Mouse (Mus musculus): Measurements from ENCODE around the gene Sumo2. TPM values are rescaled to one million over a fixed set of nuclear protein-coding genes. Genes with fewer than 3 reads are reported as not detected.
"Not testable (repeated sequence)": the region's sequence is repeated elsewhere in the genome, so short reads cannot be mapped to it uniquely, and the experiment has no call there.

Sumo2 gene
- total RNA-seq, 2 experiments from 2014 or later = 396 to 399 TPM

DNA sequence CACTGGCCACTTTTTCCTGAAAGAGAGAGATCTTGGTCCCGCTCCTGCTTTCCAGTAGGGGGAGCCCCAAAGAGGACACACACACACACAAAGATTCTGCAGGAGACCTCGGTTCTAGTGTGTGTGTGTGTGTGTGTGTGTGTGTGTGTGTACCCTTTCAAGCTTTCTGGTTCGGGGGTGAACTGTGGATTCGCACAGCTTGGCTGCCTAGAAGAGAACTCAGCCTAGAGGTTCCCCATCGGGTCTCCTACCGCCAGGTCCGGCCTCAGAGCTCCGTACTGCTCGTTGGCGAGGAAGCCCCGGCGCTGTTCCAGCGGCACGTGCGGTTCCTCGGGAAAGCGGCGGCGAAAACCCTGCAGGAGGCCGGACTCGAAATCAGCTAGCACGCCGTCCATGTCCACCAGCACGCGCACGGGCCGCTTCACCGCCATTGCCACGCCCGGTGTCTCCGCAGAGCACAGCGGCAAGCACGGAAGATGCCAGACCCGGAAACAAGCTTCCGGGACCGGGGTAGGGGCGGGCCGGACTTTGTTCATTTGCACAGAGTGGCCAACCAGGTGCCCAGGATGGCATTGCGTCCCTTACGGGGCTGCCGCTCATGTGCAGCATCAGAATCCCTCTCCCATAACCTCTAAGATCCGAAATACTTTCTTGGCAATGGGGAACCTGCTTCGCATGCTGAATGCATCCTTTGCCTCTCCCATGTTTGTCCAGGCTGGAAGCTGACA, 44.6 kb downstream of the Sumo2 start, which contains the start of gene Nt5c:
TSS of gene Nt5c (minus strand) at position 507 of the 728 bp plus-strand sequence.
- DNase-seq (ENCODE audit: extremely low spot score in 1 of 2, low spot score in 2 of 2) = peak; percentile 84 to 89
- intact Hi-C loops (cut with DNase I) = loop anchor here (5.0 kb wide), 1 partner anchor 321 kb away; the partner anchor contains the start of genes Caskin2 and Tsen54

GRCm38 (mm10) chr11:115490441-115491355, 45.4 kb downstream of the Sumo2 start:
- no peak for DNase-seq (ENCODE audit: extremely low spot score in 1 of 2, low spot score in 2 of 2)
- intact Hi-C loops (cut with DNase I) = loop anchor here (5.0 kb wide), 1 partner anchor 322 kb away; the partner anchor contains the start of genes Caskin2 and Tsen54

GRCm38 (mm10) chr11:115488551-115489104, 47.4 kb downstream of the Sumo2 start:
- intact Hi-C loops (cut with DNase I) = no loop called here
- no peak for DNase-seq (ENCODE audit: extremely low spot score in 1 of 2, low spot score in 2 of 2)

GRCm38 (mm10) chr11:115485155-115485554, 50.9 kb downstream of the Sumo2 start:
- no peak for DNase-seq (ENCODE audit: extremely low spot score in 1 of 2, low spot score in 2 of 2)
- intact Hi-C loops (cut with DNase I) = no loop called here

GRCm38 (mm10) chr11:115483726-115484125, 52.4 kb downstream of the Sumo2 start:
- DNase-seq (ENCODE audit: extremely low spot score in 1 of 2, low spot score in 2 of 2) = peak; percentile 70 to 74
- intact Hi-C loops (cut with DNase I) = no loop called here

DNA sequence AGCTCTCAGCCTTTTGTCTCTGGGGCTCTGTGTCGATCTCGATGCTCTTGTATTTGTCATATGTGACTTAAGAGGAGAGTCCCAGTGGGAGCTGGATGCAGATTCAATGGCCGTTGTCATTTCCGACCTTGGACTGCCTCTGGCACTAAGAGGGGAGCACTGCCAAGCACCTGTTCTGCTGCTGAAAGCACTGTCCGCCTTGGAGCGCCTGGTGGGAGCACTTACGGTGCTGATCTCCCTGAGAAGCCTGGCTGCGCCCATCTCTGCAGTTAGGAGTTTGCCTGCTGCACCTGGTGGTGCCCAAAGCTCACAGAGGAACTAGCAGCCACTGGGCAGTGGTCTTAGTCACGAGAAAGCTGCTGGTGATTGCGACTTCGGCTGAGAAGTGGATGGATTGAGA, 52.8 kb downstream of the Sumo2 start:
- DNase-seq (ENCODE audit: extremely low spot score in 1 of 2, low spot score in 2 of 2) = no peak
- intact Hi-C loops (cut with DNase I) = no loop called here

- intact Hi-C loops (cut with DNase I) = no loop called here
- peak in 1 of 2 experiments; percentile 70 for DNase-seq (ENCODE audit: extremely low spot score in 1 of 2, low spot score in 2 of 2)
Observed at GRCm38 (mm10) chr11:115481553-115482259, 54.4 kb downstream of the Sumo2 start.

GRCm38 (mm10) chr11:115478296-115478938, 57.7 kb downstream of the Sumo2 start:
- intact Hi-C loops (cut with DNase I) = no loop called here
- no peak for DNase-seq (ENCODE audit: extremely low spot score in 1 of 2, low spot score in 2 of 2)

DNA sequence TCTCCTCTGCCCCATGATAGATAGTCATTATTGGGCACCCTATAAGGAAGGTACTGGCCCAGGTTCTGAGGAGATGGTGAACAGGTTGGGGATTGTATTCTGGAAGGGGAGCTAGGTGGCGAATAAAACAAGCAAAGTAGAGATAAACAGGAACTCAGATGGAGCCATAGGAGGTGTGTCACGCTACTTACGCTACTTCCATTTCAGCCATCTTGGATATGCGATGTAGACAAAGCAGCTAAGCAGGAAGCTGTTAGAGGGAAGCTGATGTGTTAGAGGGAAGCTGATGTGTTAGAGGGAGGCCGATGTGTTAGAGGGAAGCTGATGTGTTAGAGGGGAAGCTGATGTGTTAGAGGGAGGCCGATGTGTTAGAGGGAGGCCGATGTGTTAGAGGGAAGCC, 58.7 kb downstream of the Sumo2 start:
- intact Hi-C loops (cut with DNase I); DNase-seq (ENCODE audit: extremely low spot score in 1 of 2, low spot score in 2 of 2): not testable (repeated sequence)

DNA sequence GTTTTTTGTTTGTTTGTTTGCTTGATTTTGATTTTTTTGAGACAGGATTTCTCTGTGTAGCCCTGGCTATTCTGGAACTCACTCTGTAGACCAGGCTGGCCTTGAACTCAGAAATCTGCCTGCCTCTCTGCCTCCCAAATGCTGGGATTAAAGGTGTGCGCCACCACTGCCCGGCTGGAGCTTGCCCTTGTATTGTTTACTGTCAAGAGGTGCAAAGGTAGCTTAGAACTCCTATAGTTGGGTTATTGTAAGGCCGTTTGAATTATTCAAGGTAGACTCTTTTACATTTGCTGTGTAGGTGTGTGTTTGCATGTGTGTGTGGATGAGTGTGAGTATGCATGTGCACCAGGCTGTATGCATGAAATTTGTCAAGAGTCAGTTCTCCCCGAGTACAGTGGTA, 59.4 kb downstream of the Sumo2 start:
- intact Hi-C loops (cut with DNase I); DNase-seq (ENCODE audit: extremely low spot score in 1 of 2, low spot score in 2 of 2): not testable (repeated sequence)

GRCm38 (mm10) chr11:115475758-115476237, 60.3 kb downstream of the Sumo2 start:
- intact Hi-C loops (cut with DNase I) = loop anchor here (2.0 kb wide), 2 partner anchors 55 to 117 kb away; partner anchors contain the start of gene Kctd2
- DNase-seq (ENCODE audit: extremely low spot score in 1 of 2, low spot score in 2 of 2) = no peak

- peak; percentile 92 to 96 for DNase-seq (ENCODE audit: extremely low spot score in 1 of 2, low spot score in 2 of 2)
- intact Hi-C loops (cut with DNase I) = loop anchor here (2.0 kb wide), 2 partner anchors 54 to 116 kb away; partner anchors contain the start of gene Kctd2
Observed at GRCm38 (mm10) chr11:115475025-115475757, 60.9 kb downstream of the Sumo2 start, which contains the start of gene Armc7. Armc7 (plus strand) TSS chr11:115475667.

- intact Hi-C loops (cut with DNase I) = loop anchor here (2.0 kb wide), 2 partner anchors 53 to 115 kb away; partner anchors contain the start of gene Kctd2
- peak; percentile 92 to 95 for DNase-seq (ENCODE audit: extremely low spot score in 1 of 2, low spot score in 2 of 2)
Observed at GRCm38 (mm10) chr11:115473626-115474275, 62.3 kb downstream of the Sumo2 start.

Data from left cerebral cortex, postnatal 10 days (tissue).